ENCODE assay signal across 9 mouse cellular contexts in the genomic region with DNA sequence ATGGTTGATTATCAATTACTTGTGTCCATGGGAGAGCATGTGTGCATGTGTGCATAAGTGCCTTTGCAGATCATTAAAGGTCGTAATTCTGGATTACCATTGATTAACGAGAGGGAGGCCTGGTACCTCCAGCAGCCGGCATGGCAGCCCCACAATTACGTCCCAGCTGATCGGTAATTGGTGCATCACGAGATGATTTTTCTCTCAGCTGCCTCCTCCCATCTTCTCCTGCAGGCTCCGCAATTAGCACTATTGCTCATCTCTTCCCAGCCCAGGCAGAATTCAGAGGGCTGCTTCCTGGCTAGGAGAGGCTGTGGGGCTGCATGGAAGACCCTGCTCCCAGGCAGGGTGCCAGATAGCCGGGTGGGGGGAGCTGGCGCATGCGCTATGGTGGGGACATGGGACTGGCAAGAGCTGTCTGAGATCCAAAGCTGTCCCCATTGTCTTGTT. TPM values are rescaled to one million over a fixed set of nuclear protein-coding genes. Genes with fewer than 3 reads are reported as not detected.
DNase-seq lines count a peak whose midpoint lies in the region; ATAC-seq lines count a peak whose summit lies in the region.
"Had no signal": no experiment of that assay in that cellular context is flagged by ENCODE, and none has a peak within 500 bp of the region (broad histone marks: within the 10 kb centered on the region; RNA-seq: fewer than 3 reads in every experiment).

No protein-coding gene starts in this region.

- H3K4me3 ChIP-seq in hindbrain, embryonic 16.5 days (ENCODE audit: low read length) = no peak overlapping the region
- H3K4me3 ChIP-seq in midbrain, embryonic 15.5 days = no peak overlapping the region

- peak; percentile 89 for ATAC-seq in hindbrain, embryonic 16.5 days
- peak; percentile 78 for ATAC-seq in midbrain, embryonic 15.5 days (replicated peaks)
- ATAC-seq in granulocyte monocyte progenitor cell, adult 5-6 weeks (replicated peaks; ENCODE audit: poor library complexity, severe bottlenecking) = no peak
- ATAC-seq in megakaryocyte progenitor cell, adult 5-6 weeks (replicated peaks; ENCODE audit: poor library complexity) = no peak

- peaks cover 14% of the 10 kb centered on the region for H3K4me1 ChIP-seq in hindbrain, embryonic 16.5 days (ENCODE audit: control insufficient read depth, insufficient read depth, low read depth, low read length)
- H3K4me1 ChIP-seq in midbrain, embryonic 15.5 days = peaks cover 42% of the 10 kb centered on the region

- H3K9ac ChIP-seq in hindbrain, embryonic 16.5 days (ENCODE audit: low read depth, low read length) = peak overlapping the region; percentile 49
- peak overlapping the region; percentile 18; the same call in 1 of the 2 replicates for H3K9ac ChIP-seq in midbrain, embryonic 15.5 days
- H3K9ac ChIP-seq: liver, embryonic 14.5 days had no signal

- no peaks in the 10 kb centered on the region for H3K27me3 ChIP-seq in hindbrain, embryonic 16.5 days (replicated peaks; ENCODE audit: control insufficient read depth, insufficient read depth, low read length)
- no peaks in the 10 kb centered on the region for H3K27me3 ChIP-seq in midbrain, embryonic 15.5 days (replicated peaks)

- peak overlapping the region; percentile 85 for H3K27ac ChIP-seq in hindbrain, embryonic 16.5 days (ENCODE audit: low read depth, low read length)
- H3K27ac ChIP-seq in midbrain, embryonic 15.5 days = peak overlapping the region; percentile 85
- H3K27ac ChIP-seq: liver, embryonic 14.5 days had no signal

- 16% methylated on average over 10 of the region's 10 CpGs for WGBS in hindbrain, embryonic 16.5 days
- WGBS in midbrain, embryonic 15.5 days = 23% methylated on average over 10 of the region's 10 CpGs

- H3K36me3 ChIP-seq in hindbrain, embryonic 16.5 days (ENCODE audit: control insufficient read depth, insufficient read depth, low read length) = no peaks in the 10 kb centered on the region
- H3K36me3 ChIP-seq in midbrain, embryonic 15.5 days (replicated peaks) = no peaks in the 10 kb centered on the region

- H3K9me3 ChIP-seq in hindbrain, embryonic 16.5 days (ENCODE audit: control insufficient read depth, low read length) = no peaks in the 10 kb centered on the region
- no peaks in the 10 kb centered on the region for H3K9me3 ChIP-seq in midbrain, embryonic 15.5 days

- H3K4me2 ChIP-seq in hindbrain, embryonic 16.5 days (ENCODE audit: low read length) = peak overlapping the region; percentile 32
- peak overlapping the region; percentile 6; the same call in 1 of the 2 replicates for H3K4me2 ChIP-seq in midbrain, embryonic 15.5 days

- peak; percentile 42 for DNase-seq in cerebellum, adult 9-11 months
- DNase-seq in cerebellum, adult 18-20 months = no peak
- peak; percentile 91 for DNase-seq in brain, adult 2 months (ENCODE audit: low read depth, low spot score)
- no peak for DNase-seq in lung, postnatal 36 days

RNA-seq across cellular contexts. Expression of a gene that starts 26.9 kb away (rescaled TPM):
- 49.7 and 56.6 TPM in 2 replicates for polyA plus RNA-seq in hindbrain, embryonic 16.5 days (2015; fragmentation: Nextera tagmentation; extraction: Ambion mirVana)
- 94.3 and 98.5 TPM in 2 replicates for polyA plus RNA-seq in midbrain, embryonic 15.5 days (2015; fragmentation: Nextera tagmentation; extraction: Ambion mirVana)
- 1.2 and 1.8 TPM in 2 replicates for total RNA-seq in granulocyte monocyte progenitor cell, adult 5-6 weeks (2014; fragmentation: Nextera tagmentation)
- 0.15 and 0.78 TPM in 2 replicates for total RNA-seq in granulocyte monocyte progenitor cell, adult 5-6 weeks (2017)
- total RNA-seq in megakaryocyte progenitor cell, adult 5-6 weeks (2015) = 1.4 and 1.8 TPM in 2 replicates
- 1.6 and 1.7 TPM in 2 replicates for total RNA-seq in megakaryocyte progenitor cell, adult 5-6 weeks (2017)

RNA-seq across cellular contexts. Expression of a gene that starts 35.3 kb away (rescaled TPM):
- 43.4 and 49.0 TPM in 2 replicates for polyA plus RNA-seq in hindbrain, embryonic 16.5 days (2015; fragmentation: Nextera tagmentation; extraction: Ambion mirVana)
- 55.0 and 56.0 TPM in 2 replicates for polyA plus RNA-seq in midbrain, embryonic 15.5 days (2015; fragmentation: Nextera tagmentation; extraction: Ambion mirVana)
- total RNA-seq in granulocyte monocyte progenitor cell, adult 5-6 weeks (2014; fragmentation: Nextera tagmentation) = 23.5 and 32.3 TPM in 2 replicates
- total RNA-seq in granulocyte monocyte progenitor cell, adult 5-6 weeks (2017) = 18.5 and 19.9 TPM in 2 replicates
- total RNA-seq in megakaryocyte progenitor cell, adult 5-6 weeks (2015) = 16.7 and 22.0 TPM in 2 replicates
- total RNA-seq in megakaryocyte progenitor cell, adult 5-6 weeks (2017) = 17.6 and 23.7 TPM in 2 replicates

Comparison
In these comparisons a context has a peak if more than half of its experiments do, and no peak if none do; other contexts are left out.
1. DNase-seq: peak in cerebellum, adult 9-11 months (single experiment) and brain, adult 2 months (single experiment); none in cerebellum, adult 18-20 months (0 of 2) and lung, postnatal 36 days (single experiment).
2. ATAC-seq: peak in hindbrain, embryonic 16.5 days (single experiment) and midbrain, embryonic 15.5 days (single experiment); none in granulocyte monocyte progenitor cell, adult 5-6 weeks (single experiment) and megakaryocyte progenitor cell, adult 5-6 weeks (single experiment).